Mouse (Mus musculus) liver, embryonic 14.5 days (tissue): ENCODE measurements at regions not wholly inside any gene's neighbourhood (a gene's known extent, or its start where the extent isn't known, plus 50 kb on each side); places are given as distances from the start of the nearest gene placed in this dataset.

ENCODE experiments used
- CTCF ChIP-seq: IDR thresholded peaks from 2 replicates; pipeline ENCODE4 v1.5.1; 2016; ENCODE audit warnings: antibody characterized with exemption, low read depth, control low read depth
- EP300 ChIP-seq: IDR thresholded peaks from 2 replicates; pipeline ENCODE4 v1.6.1; 2016; ENCODE audit warnings: antibody characterized with exemption, low read depth

DNA sequence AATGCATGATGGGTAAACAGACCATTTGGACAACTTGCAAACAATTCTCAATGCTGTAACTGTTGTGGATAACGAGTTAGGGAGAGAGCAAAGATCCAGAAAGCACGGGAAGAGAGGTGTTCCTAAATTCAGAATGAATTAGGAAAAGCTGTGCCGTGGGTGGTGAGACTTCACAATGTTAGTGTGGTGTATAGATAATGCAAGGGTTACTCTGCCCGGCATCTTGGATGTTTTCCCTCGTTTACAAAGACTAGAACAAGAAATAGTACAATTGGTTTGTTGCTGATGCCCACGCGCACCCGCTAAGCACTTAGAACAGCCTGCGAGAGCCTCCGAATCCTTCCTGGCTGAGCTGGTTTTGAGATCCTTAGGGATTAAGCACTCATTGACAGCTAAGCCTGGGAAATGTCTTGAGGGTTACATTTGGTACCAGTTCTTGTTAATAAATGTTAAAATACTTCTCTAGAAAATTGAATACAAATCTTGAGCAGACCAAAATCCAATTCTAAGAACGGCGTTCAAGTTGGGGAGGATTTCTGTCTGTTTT lies 413.1 kb downstream of the Epha4 start:
- TF ChIP-seq CTCF, result no peak
- no peak for TF ChIP-seq EP300
